Mouse (Mus musculus) heart, postnatal 0 days (tissue): ENCODE data around the gene Cc2d1b. TPM values are rescaled to one million over a fixed set of nuclear protein-coding genes. Genes with fewer than 3 reads are reported as not detected.

Experiments used
- ATAC-seq: fragments of 200-750 bp; cut with Nextera tagmentation; 2 replicates; pipeline ENCODE4 v1.8.0; 2017; ENCODE audit warnings: low read depth, moderate number of reproducible peaks, moderate library complexity; ENCODE audit not compliant: insufficient read depth
- DNase-seq: peaks from one replicate; pipeline ENCODE4 v3.0.0-alpha.2; 2016; ENCODE audit warnings: low spot score
- H3K27ac ChIP-seq: fragments of 300-500 bp; sonication (generic); 2 replicates; pipeline ENCODE4 v1.5.1; 2014; ENCODE audit warnings: low read depth, mild to moderate bottlenecking
- H3K27me3 ChIP-seq: fragments of 300-500 bp; sonication (generic); 2 replicates; pipeline ENCODE4 v1.6.1; 2014; ENCODE audit warnings: low read length, mixed read lengths; ENCODE audit not compliant: control insufficient read depth, insufficient read depth
- H3K36me3 ChIP-seq: fragments of 300-500 bp; sonication (generic); replicated peaks from 2 replicates; pipeline ENCODE4 v1.6.1; 2014; ENCODE audit warnings: low read length, mixed read lengths; ENCODE audit not compliant: control insufficient read depth, insufficient read depth
- H3K4me1 ChIP-seq: fragments of 300-500 bp; sonication (generic); 2 replicates; pipeline ENCODE4 v1.6.1; 2014; ENCODE audit warnings: antibody characterized with exemption; ENCODE audit not compliant: control insufficient read depth, insufficient read depth
- H3K4me2 ChIP-seq: fragments of 300-500 bp; sonication (generic); 2 replicates; pipeline ENCODE4 v1.6.1; 2014; ENCODE audit warnings: low read depth, mild to moderate bottlenecking, low read length, moderate library complexity
- H3K4me3 ChIP-seq: fragments of 300-500 bp; sonication (generic); 2 replicates; pipeline ENCODE4 v1.5.1; 2014; ENCODE audit warnings: low read depth, low read length
- H3K9ac ChIP-seq: fragments of 300-500 bp; sonication (generic); replicated peaks from 2 replicates; pipeline ENCODE4 v1.6.1; 2014; ENCODE audit warnings: low read depth, low read length, mixed read lengths
- H3K9me3 ChIP-seq: fragments of 300-500 bp; sonication (generic); replicated peaks from 2 replicates; pipeline ENCODE4 v1.6.1; 2016; ENCODE audit warnings: low read length; ENCODE audit not compliant: control insufficient read depth
- CTCF ChIP-seq: IDR thresholded peaks from 2 replicates; pipeline ENCODE4 v1.5.1; 2016; ENCODE audit warnings: antibody characterized with exemption, control low read depth, low read depth
- EP300 ChIP-seq: IDR thresholded peaks from 2 replicates; pipeline ENCODE4 v1.6.1; 2016; ENCODE audit warnings: antibody characterized with exemption, low read depth
- WGBS: fragments of 180-500 bp; shearing (Covaris S2); extraction: QIAGEN DNeasy Blood & Tissue Kit; methylation state at CpG from one replicate; pipeline ENCODE4 v1.1.7; 2014; 5-methylcytosine and 5-hydroxymethylcytosine counted together
- polyA plus RNA-seq: library from polyadenylated mRNA; unstranded; fragments of >200 nt; fragmentation: Nextera tagmentation; extraction: Ambion mirVana; gene quantifications from 2 replicates; pipeline ENCODE4 v1.2.1, GENCODE M21; 2015
- total RNA-seq: library from RNA; depleted of rRNA; stranded (reverse); fragments of >200 nt; gene quantifications from 2 replicates; pipeline ENCODE4 v1.2.3, GENCODE M21; 2014; ENCODE audit warnings: low replicate concordance; rRNA removed

Cc2d1b gene
- total RNA-seq (24.4 and 28.8 TPM in 2 replicates), polyA plus RNA-seq (11.2 and 12.3 TPM in 2 replicates)

- peaks cover 3% of the 10 kb centered on the region for H3K36me3 ChIP-seq
- TF ChIP-seq CTCF, result no peak
- 0 out of 2 replicates have a peak, but pooled peaks have one; percentile 38 for TF ChIP-seq EP300
- H3K4me2 ChIP-seq, result peak within 1 kb of the TSS; percentile 69
- peaks cover 5% of the 10 kb centered on the region; the same call in 1 of the 2 replicates for H3K4me1 ChIP-seq
- no peaks in the 10 kb centered on the region for H3K9me3 ChIP-seq
- peak; percentile 96 for ATAC-seq
- no peaks in the 10 kb centered on the region for H3K27me3 ChIP-seq
- peak; percentile 86 for DNase-seq
- H3K27ac ChIP-seq, result peak within 1 kb of the TSS; percentile 83
- under 1% methylated on average over 71 of the region's 86 CpGs for whole genome bisulfite sequencing
- peak within 1 kb of the TSS; percentile 83 for H3K9ac ChIP-seq
- peak within 1 kb of the TSS; percentile 84 for H3K4me3 ChIP-seq
These were observed at the start of gene Cc2d1b for GRCm38 (mm10) chr4:108619587-108620341. Gene Cc2d1b (plus strand): TSS chr4:108619940.

- H3K27me3 ChIP-seq, result no peaks in the 10 kb centered on the region
- 92% methylated on average over 3 of the region's 3 CpGs for WGBS
- no peak overlapping the region for H3K4me2 ChIP-seq
- DNase-seq (no peak), ATAC-seq (no peak)
- H3K4me1 ChIP-seq, result peaks cover 3% of the 10 kb centered on the region; the same call in 1 of the 2 replicates
- TF ChIP-seq CTCF (no peak), EP300 (no peak)
- no peak overlapping the region for H3K9ac ChIP-seq
- H3K27ac ChIP-seq, result no peak overlapping the region
- H3K4me3 ChIP-seq, result no peak overlapping the region
- no peaks in the 10 kb centered on the region for H3K9me3 ChIP-seq
- H3K36me3 ChIP-seq, result peaks cover 59% of the 10 kb centered on the region
These were observed 47.1 kb upstream of the Cc2d1b start for GRCm38 (mm10) chr4:108572644-108573043.

DNA sequence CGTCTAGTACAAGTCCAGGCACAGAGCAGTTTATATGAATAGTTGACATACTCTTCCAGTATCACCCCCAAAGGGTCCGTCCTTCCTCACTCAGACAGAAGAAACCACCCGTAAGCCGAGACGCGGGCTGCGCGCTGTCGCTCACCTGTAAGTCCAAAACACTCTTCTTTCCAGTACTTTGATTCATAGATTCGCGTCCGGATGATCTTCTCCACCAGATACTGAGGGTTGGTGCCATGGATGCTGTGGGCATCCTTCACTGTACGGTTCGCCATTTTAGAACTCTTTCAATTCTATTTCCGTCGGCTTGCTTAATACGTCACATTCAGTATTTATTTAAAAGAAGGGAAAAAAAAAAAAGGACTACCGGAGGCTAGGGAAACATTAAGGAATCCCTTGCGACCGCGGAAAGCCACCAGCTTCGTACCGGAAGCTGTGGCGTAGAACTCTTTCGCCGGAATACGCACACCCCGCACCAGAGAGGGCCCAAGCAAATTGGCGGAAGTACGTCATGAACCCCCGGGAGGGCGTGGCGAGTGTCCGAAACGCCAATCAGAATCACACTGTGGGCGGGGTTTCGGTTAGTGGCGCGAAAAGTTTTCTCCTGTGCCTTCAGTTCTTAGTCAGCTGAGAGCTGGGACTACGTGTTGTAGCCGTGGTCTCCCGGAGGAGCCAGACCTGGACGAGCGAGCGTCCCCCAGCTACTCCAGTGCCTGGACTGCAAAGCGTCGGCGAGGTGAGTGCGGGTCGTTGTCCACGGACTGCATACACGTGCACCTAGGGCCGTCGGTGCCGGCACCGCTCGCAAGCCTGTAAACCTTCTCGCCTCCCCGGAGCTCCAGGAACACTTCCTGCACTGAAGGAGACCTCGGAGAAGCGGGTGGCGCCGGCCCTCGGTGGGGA, 40.6 kb upstream of the Cc2d1b start, which contains the start of the genes Prpf38a and Orc1:
Gene Prpf38a (minus strand): TSS at position 497 of the 903 bp plus-strand sequence.
Gene Orc1 (plus strand): TSS at position 584 of the 903 bp plus-strand sequence.
- under 1% methylated on average over 64 of the region's 64 CpGs for WGBS
- Histone ChIP-seq H3K36me3 (peaks cover 14% of the 10 kb centered on the region), H3K27ac (peak within 1 kb of the TSS; percentile 78), H3K4me2 (peak within 1 kb of the TSS; percentile 93), H3K4me1 (peaks cover 13% of the 10 kb centered on the region; the same call in 1 of the 2 replicates), H3K4me3 (peak within 1 kb of the TSS; percentile 95), H3K9me3 (no peaks in the 10 kb centered on the region), H3K27me3 (no peaks in the 10 kb centered on the region), H3K9ac (peak within 1 kb of the TSS; percentile 78)
- DNase-seq (peak; percentile 96), ATAC-seq (peak; percentile 98)
- TF ChIP-seq EP300 (no peak), CTCF (no peak)

DNA sequence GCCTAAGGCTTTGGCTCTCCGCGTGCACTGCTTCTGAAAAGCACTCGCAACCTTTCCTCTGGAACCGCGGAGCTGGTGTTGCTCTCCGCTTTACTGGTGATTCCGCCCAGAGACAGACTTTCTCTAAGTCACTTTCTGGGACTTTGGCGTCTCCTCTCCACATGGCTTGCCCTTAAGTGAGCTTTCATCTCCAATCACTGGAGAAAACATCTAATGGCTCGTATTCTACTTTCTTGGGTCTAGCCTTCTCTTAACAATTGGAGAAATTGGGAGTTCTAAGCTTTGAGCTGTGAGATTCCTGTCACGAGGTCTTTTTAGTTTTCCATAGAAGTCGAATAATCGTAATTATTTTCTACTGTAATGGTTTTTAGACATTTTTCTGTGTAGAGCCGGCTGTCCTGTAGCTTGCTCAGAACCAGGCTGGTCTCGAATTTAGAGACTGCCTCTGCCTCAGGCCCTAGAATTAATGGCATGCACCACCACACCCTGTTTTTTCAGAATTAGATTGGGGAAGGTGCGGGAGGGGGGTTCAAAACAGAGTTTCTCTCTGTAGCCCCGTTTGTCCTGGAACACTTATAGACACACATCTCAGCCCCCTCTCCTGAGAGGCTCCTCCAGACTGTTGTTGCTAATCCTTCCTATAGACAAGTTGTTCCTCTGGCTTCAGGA, 39.9 kb upstream of the Cc2d1b start:
- DNase-seq, result no peak
- peaks cover 13% of the 10 kb centered on the region; the same call in 1 of the 2 replicates for H3K4me1 ChIP-seq
- H3K4me3 ChIP-seq, result peak overlapping the region; percentile 95
- under 1% methylated on average over 16 of the region's 16 CpGs for WGBS
- H3K27ac ChIP-seq, result peak overlapping the region; percentile 78; the same call in 1 of the 2 replicates
- no peaks in the 10 kb centered on the region for H3K9me3 ChIP-seq
- ATAC-seq, result no peak
- peak overlapping the region; percentile 93 for H3K4me2 ChIP-seq
- H3K27me3 ChIP-seq, result no peaks in the 10 kb centered on the region
- TF ChIP-seq EP300, result no peak
- no peak for TF ChIP-seq CTCF
- H3K9ac ChIP-seq, result peak overlapping the region; percentile 78
- H3K36me3 ChIP-seq, result peaks cover 11% of the 10 kb centered on the region

GRCm38 (mm10) chr4:108593376-108593775, 26.4 kb upstream of the Cc2d1b start:
- H3K4me2 ChIP-seq, result no peak overlapping the region
- no peak overlapping the region for H3K9ac ChIP-seq
- H3K27me3 ChIP-seq, result no peaks in the 10 kb centered on the region
- no peak for ATAC-seq
- H3K4me1 ChIP-seq, result no peaks in the 10 kb centered on the region
- no peak for TF ChIP-seq EP300
- no peak for TF ChIP-seq CTCF
- no peaks in the 10 kb centered on the region; the same call in 1 of the 2 replicates for H3K36me3 ChIP-seq
- DNase-seq, result peak; percentile 15
- H3K4me3 ChIP-seq, result no peak overlapping the region
- no peaks in the 10 kb centered on the region for H3K9me3 ChIP-seq
- 30% methylated on average over 2 of the region's 2 CpGs for WGBS
- H3K27ac ChIP-seq, result peak overlapping the region; percentile 36
